Mouse (Mus musculus) spleen, adult 12 weeks (tissue): Measurements from ENCODE around the gene Spry1.

Experiments
- DNase-seq: peaks from one replicate; pipeline ENCODE4 v3.0.0; 2022; ENCODE audit warnings: low spot score

The Spry1 gene

GRCm38 (mm10) chr3:37641796-37642680, 2.3 kb downstream of the Spry1 start:
- no peak for DNase-seq

- no peak for DNase-seq
Measured at GRCm38 (mm10) chr3:37642681-37643214, 3.0 kb downstream of the Spry1 start.

- no peak for DNase-seq
Measured at GRCm38 (mm10) chr3:37643411-37643810, 3.7 kb downstream of the Spry1 start.

- DNase-seq = no peak
Measured at GRCm38 (mm10) chr3:37643903-37644302, 4.2 kb downstream of the Spry1 start.

- no peak for DNase-seq
Measured at GRCm38 (mm10) chr3:37645061-37645460, 5.3 kb downstream of the Spry1 start.

GRCm38 (mm10) chr3:37646221-37646620, 6.5 kb downstream of the Spry1 start:
- DNase-seq = no peak

GRCm38 (mm10) chr3:37647225-37647624, 7.5 kb downstream of the Spry1 start:
- DNase-seq = no peak

- no peak for DNase-seq
Measured at GRCm38 (mm10) chr3:37648244-37648643, 8.5 kb downstream of the Spry1 start.

GRCm38 (mm10) chr3:37649281-37649680, 9.5 kb downstream of the Spry1 start:
- no peak for DNase-seq

GRCm38 (mm10) chr3:37652537-37652936, 12.8 kb downstream of the Spry1 start:
- DNase-seq = no peak

GRCm38 (mm10) chr3:37653935-37654729, 14.4 kb downstream of the Spry1 start:
- DNase-seq = peak; percentile 11

GRCm38 (mm10) chr3:37654787-37655186, 15.0 kb downstream of the Spry1 start:
- DNase-seq = no peak

- DNase-seq = no peak
Measured at GRCm38 (mm10) chr3:37655933-37656633, 16.3 kb downstream of the Spry1 start.

- no peak for DNase-seq
Measured at GRCm38 (mm10) chr3:37657009-37657408, 17.3 kb downstream of the Spry1 start.

- no peak for DNase-seq
Measured at GRCm38 (mm10) chr3:37658155-37658554, 18.4 kb downstream of the Spry1 start.

GRCm38 (mm10) chr3:37659621-37660020, 19.9 kb downstream of the Spry1 start:
- no peak for DNase-seq

GRCm38 (mm10) chr3:37666291-37667118, 26.8 kb downstream of the Spry1 start:
- DNase-seq = no peak

- no peak for DNase-seq
Measured at GRCm38 (mm10) chr3:37667119-37667467, 27.3 kb downstream of the Spry1 start.

GRCm38 (mm10) chr3:37667736-37668135, 28.0 kb downstream of the Spry1 start:
- DNase-seq = no peak

GRCm38 (mm10) chr3:37668652-37669051, 28.9 kb downstream of the Spry1 start:
- no peak for DNase-seq

- DNase-seq = no peak
Measured at GRCm38 (mm10) chr3:37669100-37669499, 29.4 kb downstream of the Spry1 start.
